Mouse (Mus musculus) kidney, postnatal 0 days (tissue): ENCODE data around the gene Gpr84. TPM values are rescaled to one million over a fixed set of nuclear protein-coding genes. Genes with fewer than 3 reads are reported as not detected.

ENCODE experiments used
- ATAC-seq: fragments of 200-750 bp; cut with Nextera tagmentation; replicated peaks from 2 replicates; pipeline ENCODE4 v1.8.0; 2017; ENCODE audit warnings: low read depth, moderate number of reproducible peaks, moderate TSS enrichment, moderate library complexity; ENCODE audit not compliant: low FRiP score
- DNase-seq: peaks from one replicate; pipeline ENCODE4 v3.0.0-alpha.2; 2016; ENCODE audit warnings: low spot score
- H3K27ac ChIP-seq: fragments of 300-500 bp; sonication (generic); 2 replicates; pipeline ENCODE4 v1.5.1; 2014; ENCODE audit warnings: mild to moderate bottlenecking
- H3K27me3 ChIP-seq: fragments of 300-500 bp; sonication (generic); 2 replicates; pipeline ENCODE4 v1.6.1; 2014; ENCODE audit warnings: low read length, mixed read lengths; ENCODE audit not compliant: insufficient read depth
- H3K36me3 ChIP-seq: fragments of 300-500 bp; sonication (generic); 2 replicates; pipeline ENCODE4 v1.6.1; 2014; ENCODE audit warnings: low read length, mixed read lengths; ENCODE audit not compliant: insufficient read depth
- H3K4me1 ChIP-seq: fragments of 300-500 bp; sonication (generic); replicated peaks from 2 replicates; pipeline ENCODE4 v1.6.1; 2014; ENCODE audit warnings: antibody characterized with exemption, low read length, mixed read lengths; ENCODE audit not compliant: insufficient read depth
- H3K4me2 ChIP-seq: fragments of 300-500 bp; sonication (generic); 2 replicates; pipeline ENCODE4 v1.6.1; 2014; ENCODE audit warnings: mild to moderate bottlenecking, low read length, moderate library complexity, mixed read lengths
- H3K4me3 ChIP-seq: fragments of 300-500 bp; sonication (generic); replicated peaks from 2 replicates; pipeline ENCODE4 v1.5.1; 2014; ENCODE audit warnings: low read depth, low read length
- H3K9ac ChIP-seq: fragments of 300-500 bp; sonication (generic); 2 replicates; pipeline ENCODE4 v1.6.1; 2014; ENCODE audit warnings: low read depth, low read length
- H3K9me3 ChIP-seq: fragments of 300-500 bp; sonication (generic); replicated peaks from 2 replicates; pipeline ENCODE4 v1.6.1; 2016; ENCODE audit warnings: low read length, inconsistent platforms, mixed read lengths
- CTCF ChIP-seq: IDR thresholded peaks from 2 replicates; pipeline ENCODE4 v1.5.1; 2016; ENCODE audit warnings: antibody characterized with exemption, low read depth, mild to moderate bottlenecking, moderate library complexity
- WGBS: fragments of 180-500 bp; shearing (Covaris S2); extraction: QIAGEN DNeasy Blood & Tissue Kit; methylation state at CpG from one replicate; pipeline ENCODE4 v1.1.7; 2014; 5-methylcytosine and 5-hydroxymethylcytosine counted together
- polyA plus RNA-seq: library from polyadenylated mRNA; unstranded; fragments of >200 nt; fragmentation: Nextera tagmentation; extraction: Ambion mirVana; gene quantifications from 2 replicates; pipeline ENCODE4 v1.2.1, GENCODE M21; 2015

The Gpr84 gene
- polyA plus RNA-seq, 1 experiment from 2014 or later, result 0.47 TPM

DNA sequence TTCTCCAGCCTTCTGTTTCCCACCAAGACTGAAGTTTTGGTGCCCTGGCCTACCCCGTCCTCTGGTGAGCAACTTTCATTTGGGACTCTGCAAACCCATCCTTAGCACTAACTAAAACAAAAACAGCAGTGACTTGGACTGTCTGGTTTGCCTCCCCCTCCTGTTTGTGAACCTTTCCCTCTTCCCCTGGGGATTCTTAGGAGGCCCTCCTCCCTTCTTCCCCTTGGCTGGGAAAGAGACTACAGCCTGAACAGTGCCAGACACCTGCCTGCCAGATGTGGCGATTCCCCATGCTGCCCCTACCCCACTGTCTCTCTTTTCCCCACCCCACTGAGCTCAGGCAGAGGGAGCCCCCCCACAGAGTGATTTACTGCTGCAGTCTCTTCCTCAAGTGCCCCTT, 9.4 kb downstream of the Gpr84 start:
- peak overlapping the region; percentile 73 for H3K27ac ChIP-seq
- WGBS, result 29% methylated on average over 2 of the region's 2 CpGs
- peaks cover 56% of the 10 kb centered on the region for H3K4me1 ChIP-seq
- no peak overlapping the region for H3K9ac ChIP-seq
- DNase-seq (no peak), ATAC-seq (no peak)
- no peak for TF ChIP-seq CTCF
- H3K4me3 ChIP-seq, result no peak overlapping the region
- no peaks in the 10 kb centered on the region for H3K9me3 ChIP-seq
- H3K27me3 ChIP-seq, result no peaks in the 10 kb centered on the region
- H3K4me2 ChIP-seq, result no peak overlapping the region
- 0 out of 2 replicates have a peak, but pooled peaks cover 12% of the 10 kb centered on the region for H3K36me3 ChIP-seq

DNA sequence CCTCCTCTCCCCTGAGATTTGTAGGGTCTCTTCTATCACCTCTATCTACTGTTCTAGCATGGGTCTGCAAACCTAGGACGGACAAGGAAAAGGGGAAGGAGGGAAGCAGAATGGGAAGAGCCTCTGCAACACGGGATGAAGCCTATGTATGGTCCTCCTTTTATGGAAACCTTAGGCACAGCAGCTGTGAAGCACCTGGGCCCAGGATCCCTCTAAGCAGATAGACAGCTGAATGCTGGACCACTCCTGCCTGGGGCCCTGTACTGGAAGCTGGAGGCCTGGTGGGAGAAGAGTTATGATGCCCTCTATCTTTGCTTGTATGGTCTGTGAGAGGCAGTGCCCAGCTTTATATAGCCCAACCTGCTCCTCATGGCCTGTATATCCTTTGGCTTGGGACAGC, 9.9 kb downstream of the Gpr84 start:
- 17% methylated on average over 2 of the region's 2 CpGs for WGBS
- H3K4me1 ChIP-seq, result peaks cover 60% of the 10 kb centered on the region
- 0 out of 2 replicates have a peak, but pooled peaks cover 12% of the 10 kb centered on the region for H3K36me3 ChIP-seq
- peak overlapping the region; percentile 2; the same call in 1 of the 2 replicates for H3K4me3 ChIP-seq
- no peaks in the 10 kb centered on the region for H3K9me3 ChIP-seq
- H3K9ac ChIP-seq, result peak overlapping the region; percentile 41; the same call in 1 of the 2 replicates
- H3K27ac ChIP-seq, result peak overlapping the region; percentile 73
- ATAC-seq (no peak), DNase-seq (no peak)
- H3K27me3 ChIP-seq, result no peaks in the 10 kb centered on the region
- peak overlapping the region; percentile 45 for H3K4me2 ChIP-seq
- TF ChIP-seq CTCF, result 0 out of 2 replicates have a peak, but pooled peaks have one; percentile 7

- H3K27ac ChIP-seq, result peak overlapping the region; percentile 73
- WGBS, result 11% methylated on average over 18 of the region's 18 CpGs
- H3K27me3 ChIP-seq, result no peaks in the 10 kb centered on the region
- peak overlapping the region; percentile 2; the same call in 1 of the 2 replicates for H3K4me3 ChIP-seq
- DNase-seq, result peak; percentile 84
- peaks cover 62% of the 10 kb centered on the region for H3K4me1 ChIP-seq
- H3K9ac ChIP-seq, result peak overlapping the region; percentile 41; the same call in 1 of the 2 replicates
- 0 out of 2 replicates have a peak, but pooled peaks cover 12% of the 10 kb centered on the region for H3K36me3 ChIP-seq
- no peak for TF ChIP-seq CTCF
- ATAC-seq, result no peak
- H3K9me3 ChIP-seq, result no peaks in the 10 kb centered on the region
- peak overlapping the region; percentile 45 for H3K4me2 ChIP-seq
These were observed 10.3 kb downstream of the Gpr84 start for GRCm38 (mm10) chr15:103300067-103300471.

GRCm38 (mm10) chr15:103299644-103300043, 10.8 kb downstream of the Gpr84 start:
- ATAC-seq, result no peak
- H3K9ac ChIP-seq, result 0 out of 2 replicates have a peak overlapping the region, but pooled peaks have one; percentile 41
- no peaks in the 10 kb centered on the region for H3K27me3 ChIP-seq
- WGBS, result 45% methylated on average over 8 of the region's 8 CpGs
- peaks cover 61% of the 10 kb centered on the region for H3K4me1 ChIP-seq
- TF ChIP-seq CTCF, result no peak
- H3K9me3 ChIP-seq, result no peaks in the 10 kb centered on the region
- no peak overlapping the region for H3K4me3 ChIP-seq
- 0 out of 2 replicates have a peak, but pooled peaks cover 12% of the 10 kb centered on the region for H3K36me3 ChIP-seq
- H3K4me2 ChIP-seq, result peak overlapping the region; percentile 45
- peak overlapping the region; percentile 73 for H3K27ac ChIP-seq
- DNase-seq, result peak; percentile 53

GRCm38 (mm10) chr15:103298861-103299616, 11.4 kb downstream of the Gpr84 start:
- Histone ChIP-seq H3K4me2 (no peak overlapping the region), H3K9ac (no peak overlapping the region), H3K9me3 (no peaks in the 10 kb centered on the region), H3K27ac (0 out of 2 replicates have a peak overlapping the region, but pooled peaks have one; percentile 73), H3K4me3 (no peak overlapping the region), H3K36me3 (0 out of 2 replicates have a peak, but pooled peaks cover 12% of the 10 kb centered on the region), H3K27me3 (no peaks in the 10 kb centered on the region), H3K4me1 (peaks cover 55% of the 10 kb centered on the region)
- TF ChIP-seq CTCF, result no peak
- 65% methylated on average over 5 of the region's 5 CpGs for WGBS
- DNase-seq, result no peak
- ATAC-seq, result no peak

DNA sequence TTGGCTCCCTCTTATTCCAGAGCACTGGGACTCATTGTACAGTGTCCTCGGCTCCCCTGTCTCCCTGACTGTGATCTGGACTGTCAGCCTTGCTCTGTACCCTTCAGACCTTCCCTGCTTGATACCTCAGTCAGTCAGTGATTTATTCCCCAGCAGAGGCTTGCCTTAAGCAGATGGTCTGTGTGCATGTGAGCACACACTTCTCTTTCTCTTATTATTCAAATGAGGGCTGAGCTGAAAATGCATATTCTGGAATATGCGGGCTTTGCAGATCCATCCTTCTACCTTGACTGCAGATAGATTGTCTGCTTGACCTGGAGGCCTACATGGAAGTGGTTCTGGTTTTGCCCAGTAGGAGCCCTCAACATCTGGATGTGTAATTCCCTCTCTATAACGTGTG, 12.4 kb downstream of the Gpr84 start:
- H3K4me1 ChIP-seq, result peaks cover 45% of the 10 kb centered on the region

More for the DNA sequence above, 12.4 kb downstream of the Gpr84 start:
- Histone ChIP-seq H3K9ac (0 out of 2 replicates have a peak overlapping the region, but pooled peaks have one; percentile 18), H3K27ac (peak overlapping the region; percentile 27; the same call in 1 of the 2 replicates), H3K4me3 (no peak overlapping the region), H3K36me3 (peaks cover 21% of the 10 kb centered on the region), H3K4me2 (no peak overlapping the region), H3K27me3 (no peaks in the 10 kb centered on the region), H3K9me3 (no peaks in the 10 kb centered on the region)
- TF ChIP-seq CTCF, result no peak
- WGBS, result 56% methylated on average over 3 of the region's 3 CpGs
- DNase-seq (no peak), ATAC-seq (no peak)
